Mouse (Mus musculus): ENCODE results near the gene Amigo3. TPM values are rescaled to one million over a fixed set of nuclear protein-coding genes. Genes with fewer than 3 reads are reported as not detected.

Gene Amigo3
- polyA plus RNA-seq, 1 experiment from 2014 or later: 1.7 TPM

DNA sequence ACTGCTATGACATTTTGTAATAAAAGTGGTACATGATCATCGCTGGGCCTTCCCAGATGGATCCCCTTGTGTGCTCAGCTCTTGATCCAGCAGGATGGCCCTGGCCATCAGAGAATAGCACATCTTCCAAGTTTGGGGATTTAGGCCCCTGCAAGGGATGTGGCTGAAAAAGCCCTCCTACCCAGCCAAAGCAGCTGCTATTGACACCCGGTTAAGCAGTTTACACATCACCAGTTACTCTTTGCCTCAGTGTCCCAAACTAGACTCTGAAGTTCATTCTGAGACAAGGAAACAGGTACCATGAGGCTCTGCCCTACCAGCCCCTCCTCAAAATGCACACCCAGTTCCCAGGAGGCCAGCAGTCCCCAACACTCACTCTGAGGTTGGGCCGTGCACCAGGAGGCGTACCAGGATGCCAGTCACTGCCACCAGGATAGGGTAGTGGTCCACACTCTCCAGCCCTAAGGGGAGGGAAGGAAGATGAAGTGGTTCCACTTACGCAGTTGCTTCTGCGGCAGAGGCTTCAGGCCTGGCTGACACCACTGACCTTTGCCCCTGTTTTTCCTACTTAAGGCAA lies 2.8 kb downstream of the Amigo3 start:
- H3K9ac ChIP-seq (ENCODE audit: low read length): no peak overlapping the region
- H3K27ac ChIP-seq (replicated peaks; ENCODE audit: low read depth, low read length): no peak overlapping the region
- H3K4me1 ChIP-seq (ENCODE audit: control insufficient read depth, insufficient read depth, low read length): 0 out of 2 replicates have a peak, but pooled peaks cover 3% of the 10 kb centered on the region
- no peak overlapping the region for H3K4me2 ChIP-seq (ENCODE audit: low read depth, severe bottlenecking)
- 87% methylated on average over 6 of the region's 6 CpGs for WGBS
- H3K27me3 ChIP-seq (ENCODE audit: control insufficient read depth, insufficient read depth, low read length): no peaks in the 10 kb centered on the region
- H3K9me3 ChIP-seq (ENCODE audit: control insufficient read depth, low read length): no peaks in the 10 kb centered on the region
- DNase-seq (ENCODE audit: low spot score) (no peak), ATAC-seq (ENCODE audit: insufficient number of reproducible peaks, low FRiP score, low TSS enrichment, low read depth) (no peak)
- peaks cover 15% of the 10 kb centered on the region for H3K36me3 ChIP-seq (ENCODE audit: control insufficient read depth, insufficient read depth, low read length)
- no peak overlapping the region for H3K4me3 ChIP-seq (ENCODE audit: low read depth, low read length)

- no peaks in the 10 kb centered on the region for H3K27me3 ChIP-seq (ENCODE audit: control insufficient read depth, insufficient read depth, low read length)
- H3K27ac ChIP-seq (replicated peaks; ENCODE audit: low read depth, low read length): no peak overlapping the region
- no peak overlapping the region for H3K9ac ChIP-seq (ENCODE audit: low read length)
- no peak overlapping the region for H3K4me2 ChIP-seq (ENCODE audit: low read depth, severe bottlenecking)
- 0 out of 2 replicates have a peak, but pooled peaks cover 3% of the 10 kb centered on the region for H3K4me1 ChIP-seq (ENCODE audit: control insufficient read depth, insufficient read depth, low read length)
- ATAC-seq (ENCODE audit: insufficient number of reproducible peaks, low FRiP score, low TSS enrichment, low read depth) (no peak), DNase-seq (ENCODE audit: low spot score) (no peak)
- H3K9me3 ChIP-seq (ENCODE audit: control insufficient read depth, low read length): no peaks in the 10 kb centered on the region
- H3K36me3 ChIP-seq (ENCODE audit: control insufficient read depth, insufficient read depth, low read length): peaks cover 10% of the 10 kb centered on the region
- 83% methylated on average over 28 of the region's 28 CpGs for WGBS
- H3K4me3 ChIP-seq (ENCODE audit: low read depth, low read length): no peak overlapping the region
Measured at GRCm38 (mm10) chr9:108056361-108057261, 3.7 kb downstream of the Amigo3 start.

DNA sequence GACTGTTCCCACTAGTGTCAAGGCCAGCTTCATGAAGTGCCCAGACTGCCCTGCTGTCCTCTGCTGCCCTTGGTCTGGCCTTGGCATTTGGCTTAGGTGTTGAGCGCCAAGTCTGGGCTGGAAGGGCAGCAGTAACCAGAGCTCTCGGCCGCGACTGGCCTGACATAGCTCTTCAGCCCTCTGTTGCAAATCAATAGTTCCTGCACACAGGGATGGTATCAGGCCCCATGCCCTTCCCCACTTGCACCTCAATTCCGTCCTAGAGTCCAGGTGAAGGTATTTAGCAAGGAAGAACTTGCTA lies 4.3 kb downstream of the Amigo3 start:
- Histone ChIP-seq H3K4me3 (ENCODE audit: low read depth, low read length) (no peak overlapping the region), H3K9me3 (ENCODE audit: control insufficient read depth, low read length) (no peaks in the 10 kb centered on the region), H3K27me3 (ENCODE audit: control insufficient read depth, insufficient read depth, low read length) (no peaks in the 10 kb centered on the region), H3K27ac (replicated peaks; ENCODE audit: low read depth, low read length) (no peak overlapping the region), H3K4me2 (ENCODE audit: low read depth, severe bottlenecking) (no peak overlapping the region), H3K36me3 (ENCODE audit: control insufficient read depth, insufficient read depth, low read length) (peaks cover 9% of the 10 kb centered on the region), H3K4me1 (ENCODE audit: control insufficient read depth, insufficient read depth, low read length) (0 out of 2 replicates have a peak, but pooled peaks cover 3% of the 10 kb centered on the region), H3K9ac (ENCODE audit: low read length) (no peak overlapping the region; the same call in 1 of the 2 replicates)
- WGBS: 90% methylated on average over 5 of the region's 5 CpGs
- DNase-seq (ENCODE audit: low spot score) (no peak), ATAC-seq (ENCODE audit: insufficient number of reproducible peaks, low FRiP score, low TSS enrichment, low read depth) (no peak)

- 94% methylated on average over 9 of the region's 9 CpGs for WGBS
- Histone ChIP-seq H3K9me3 (ENCODE audit: control insufficient read depth, low read length) (no peaks in the 10 kb centered on the region), H3K9ac (ENCODE audit: low read length) (no peak overlapping the region), H3K4me1 (ENCODE audit: control insufficient read depth, insufficient read depth, low read length) (no peaks in the 10 kb centered on the region), H3K4me3 (ENCODE audit: low read depth, low read length) (no peak overlapping the region), H3K4me2 (ENCODE audit: low read depth, severe bottlenecking) (no peak overlapping the region), H3K27me3 (ENCODE audit: control insufficient read depth, insufficient read depth, low read length) (no peaks in the 10 kb centered on the region), H3K36me3 (ENCODE audit: control insufficient read depth, insufficient read depth, low read length) (peaks cover 13% of the 10 kb centered on the region), H3K27ac (replicated peaks; ENCODE audit: low read depth, low read length) (no peak overlapping the region)
- no peak for DNase-seq (ENCODE audit: low spot score)
- no peak for ATAC-seq (ENCODE audit: insufficient number of reproducible peaks, low FRiP score, low TSS enrichment, low read depth)
Measured at GRCm38 (mm10) chr9:108058291-108058690, 5.3 kb downstream of the Amigo3 start.

- no peaks in the 10 kb centered on the region for H3K9me3 ChIP-seq (ENCODE audit: control insufficient read depth, low read length)
- 0 out of 2 replicates have a peak overlapping the region, but pooled peaks have one; percentile 5 for H3K9ac ChIP-seq (ENCODE audit: low read length)
- DNase-seq (ENCODE audit: low spot score): no peak
- peaks cover 6% of the 10 kb centered on the region for H3K36me3 ChIP-seq (ENCODE audit: control insufficient read depth, insufficient read depth, low read length)
- WGBS: 87% methylated on average over 3 of the region's 3 CpGs
- H3K4me3 ChIP-seq (ENCODE audit: low read depth, low read length): no peak overlapping the region
- H3K27ac ChIP-seq (replicated peaks; ENCODE audit: low read depth, low read length): no peak overlapping the region
- ATAC-seq (ENCODE audit: insufficient number of reproducible peaks, low FRiP score, low TSS enrichment, low read depth): no peak
- H3K4me2 ChIP-seq (ENCODE audit: low read depth, severe bottlenecking): no peak overlapping the region
- H3K4me1 ChIP-seq (ENCODE audit: control insufficient read depth, insufficient read depth, low read length): no peaks in the 10 kb centered on the region
- H3K27me3 ChIP-seq (ENCODE audit: control insufficient read depth, insufficient read depth, low read length): no peaks in the 10 kb centered on the region
Measured at GRCm38 (mm10) chr9:108062142-108062541, 9.2 kb downstream of the Amigo3 start.

DNA sequence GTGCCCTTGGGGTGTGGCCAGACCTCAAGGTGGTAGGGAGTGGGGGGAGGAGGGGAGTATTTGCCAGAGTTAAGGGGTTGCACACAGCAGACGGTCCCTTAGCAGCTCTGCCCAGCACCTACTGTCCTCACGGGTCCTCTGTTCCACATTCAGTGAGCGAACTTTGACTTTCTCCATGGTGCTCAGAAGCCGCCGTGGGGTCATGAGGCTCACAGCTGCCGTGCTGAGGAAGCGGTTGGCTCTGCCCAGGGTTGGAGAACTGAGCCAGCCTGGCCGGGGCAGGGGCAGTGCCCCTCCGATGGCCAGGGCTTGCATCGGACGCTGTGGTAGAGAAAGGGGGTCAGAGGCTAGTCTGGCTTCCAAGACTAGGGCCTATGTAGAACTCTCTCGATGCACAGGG lies 10.4 kb downstream of the Amigo3 start:
- Histone ChIP-seq H3K36me3 (ENCODE audit: control insufficient read depth, insufficient read depth, low read length) (peaks cover 6% of the 10 kb centered on the region), H3K4me2 (ENCODE audit: low read depth, severe bottlenecking) (no peak overlapping the region), H3K4me1 (ENCODE audit: control insufficient read depth, insufficient read depth, low read length) (no peaks in the 10 kb centered on the region), H3K9me3 (ENCODE audit: control insufficient read depth, low read length) (no peaks in the 10 kb centered on the region), H3K27me3 (ENCODE audit: control insufficient read depth, insufficient read depth, low read length) (no peaks in the 10 kb centered on the region), H3K4me3 (ENCODE audit: low read depth, low read length) (no peak overlapping the region), H3K9ac (ENCODE audit: low read length) (no peak overlapping the region), H3K27ac (replicated peaks; ENCODE audit: low read depth, low read length) (no peak overlapping the region)
- no peak for DNase-seq (ENCODE audit: low spot score)
- ATAC-seq (ENCODE audit: insufficient number of reproducible peaks, low FRiP score, low TSS enrichment, low read depth): no peak
- 84% methylated on average over 12 of the region's 12 CpGs for WGBS

DNA sequence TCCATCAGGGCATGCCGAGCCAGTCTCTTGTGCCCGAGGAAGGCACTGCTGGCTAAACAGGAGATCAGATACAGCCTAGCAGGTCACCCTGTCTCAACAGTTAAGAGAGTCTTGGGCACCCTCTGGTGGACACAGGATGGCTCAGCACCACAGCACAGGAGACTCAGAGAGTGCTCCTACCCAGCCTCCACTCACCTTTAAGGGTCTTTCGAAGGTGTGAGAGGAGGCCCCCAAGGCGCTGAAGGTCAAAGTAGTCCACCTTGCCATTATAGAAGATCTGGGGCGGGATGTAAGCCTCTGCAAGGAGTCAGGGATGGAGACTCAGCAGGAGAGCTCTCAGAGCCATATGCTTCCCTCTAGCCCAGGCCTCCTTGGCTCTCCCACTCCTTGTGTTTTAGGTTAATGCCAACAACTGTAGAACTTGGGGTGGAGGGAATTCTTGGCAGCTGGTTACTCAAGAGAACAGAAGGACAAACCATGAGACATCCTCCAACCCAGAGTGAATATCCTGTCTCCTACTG lies 12.6 kb downstream of the Amigo3 start:
- Histone ChIP-seq H3K4me3 (ENCODE audit: low read depth, low read length) (no peak overlapping the region), H3K4me2 (ENCODE audit: low read depth, severe bottlenecking) (no peak overlapping the region), H3K9ac (ENCODE audit: low read length) (no peak overlapping the region), H3K9me3 (ENCODE audit: control insufficient read depth, low read length) (no peaks in the 10 kb centered on the region), H3K27ac (replicated peaks; ENCODE audit: low read depth, low read length) (no peak overlapping the region), H3K36me3 (ENCODE audit: control insufficient read depth, insufficient read depth, low read length) (peaks cover 14% of the 10 kb centered on the region), H3K27me3 (ENCODE audit: control insufficient read depth, insufficient read depth, low read length) (no peaks in the 10 kb centered on the region), H3K4me1 (ENCODE audit: control insufficient read depth, insufficient read depth, low read length) (no peaks in the 10 kb centered on the region)
- DNase-seq (ENCODE audit: low spot score) (peak; percentile 63), ATAC-seq (ENCODE audit: insufficient number of reproducible peaks, low FRiP score, low TSS enrichment, low read depth) (no peak)
- WGBS: 50% methylated on average over 5 of the region's 5 CpGs

DNA sequence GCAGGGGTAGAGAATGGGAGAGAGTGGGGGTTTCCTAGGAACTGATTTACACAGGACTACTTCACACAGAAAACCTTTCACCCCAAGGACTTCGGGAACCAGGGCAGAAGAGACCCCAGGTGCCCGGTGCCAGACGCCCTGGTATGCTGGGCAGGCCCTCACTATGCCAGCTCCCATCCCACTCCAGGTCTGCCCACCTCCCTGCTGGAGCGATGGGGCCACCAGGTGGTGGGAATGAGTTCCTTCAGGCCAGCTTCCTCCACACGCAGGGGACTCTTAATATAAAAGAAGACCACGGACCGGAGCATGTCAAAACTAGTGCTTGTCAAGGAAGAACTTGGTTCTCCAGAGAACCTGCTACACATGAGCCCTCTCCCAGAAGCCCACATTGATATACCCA lies 14.2 kb downstream of the Amigo3 start:
- DNase-seq (ENCODE audit: low spot score): no peak
- H3K9ac ChIP-seq (ENCODE audit: low read length): no peak overlapping the region
- H3K4me3 ChIP-seq (ENCODE audit: low read depth, low read length): no peak overlapping the region
- no peak overlapping the region for H3K27ac ChIP-seq (replicated peaks; ENCODE audit: low read depth, low read length)
- H3K27me3 ChIP-seq (ENCODE audit: control insufficient read depth, insufficient read depth, low read length): no peaks in the 10 kb centered on the region
- 73% methylated on average over 7 of the region's 7 CpGs for WGBS
- no peak overlapping the region for H3K4me2 ChIP-seq (ENCODE audit: low read depth, severe bottlenecking)
- peaks cover 16% of the 10 kb centered on the region for H3K36me3 ChIP-seq (ENCODE audit: control insufficient read depth, insufficient read depth, low read length)
- no peaks in the 10 kb centered on the region for H3K9me3 ChIP-seq (ENCODE audit: control insufficient read depth, low read length)
- H3K4me1 ChIP-seq (ENCODE audit: control insufficient read depth, insufficient read depth, low read length): no peaks in the 10 kb centered on the region
- ATAC-seq (ENCODE audit: insufficient number of reproducible peaks, low FRiP score, low TSS enrichment, low read depth): no peak

Measured in limb, embryonic 11.5 days (tissue).